Mouse (Mus musculus) heart, embryonic 16.5 days (tissue): ENCODE data around the gene Prdm1. TPM values are rescaled to one million over a fixed set of nuclear protein-coding genes. Genes with fewer than 3 reads are reported as not detected.

Source experiments
- ATAC-seq: fragments of 200-750 bp; cut with Nextera tagmentation; replicated peaks from 2 replicates; pipeline ENCODE4 v1.8.0; 2017; ENCODE audit warnings: moderate number of reproducible peaks; ENCODE audit not compliant: insufficient read depth, low FRiP score; ENCODE audit errors: extremely low read depth
- H3K27ac ChIP-seq: fragments of 300-500 bp; sonication (generic); 2 replicates; pipeline ENCODE4 v1.5.1; 2014; ENCODE audit warnings: mild to moderate bottlenecking, low read length, control low read depth, moderate library complexity
- H3K27me3 ChIP-seq: fragments of 300-500 bp; sonication (generic); 2 replicates; pipeline ENCODE4 v1.6.1; 2014; ENCODE audit warnings: low read length, mixed read lengths; ENCODE audit not compliant: control insufficient read depth, insufficient read depth
- H3K36me3 ChIP-seq: fragments of 300-500 bp; sonication (generic); 2 replicates; pipeline ENCODE4 v1.6.1; 2014; ENCODE audit not compliant: control insufficient read depth, insufficient read depth
- H3K4me1 ChIP-seq: fragments of 300-500 bp; sonication (generic); 2 replicates; pipeline ENCODE4 v1.6.1; 2014; ENCODE audit warnings: low read length, mixed read lengths; ENCODE audit not compliant: control insufficient read depth, insufficient read depth
- H3K4me2 ChIP-seq: fragments of 300-500 bp; sonication (generic); 2 replicates; pipeline ENCODE4 v1.6.1; 2014; ENCODE audit warnings: low read depth, mild to moderate bottlenecking, control low read depth, low read length
- H3K4me3 ChIP-seq: fragments of 300-500 bp; sonication (generic); 2 replicates; pipeline ENCODE4 v1.5.1; 2014; ENCODE audit warnings: mild to moderate bottlenecking, control low read depth, low read length
- H3K9ac ChIP-seq: fragments of 300-500 bp; sonication (generic); 2 replicates; pipeline ENCODE4 v1.6.1; 2014; ENCODE audit warnings: low read length, control low read depth
- H3K9me3 ChIP-seq: fragments of 300-500 bp; sonication (generic); replicated peaks from 2 replicates; pipeline ENCODE4 v1.6.1; 2016; ENCODE audit warnings: low read length; ENCODE audit not compliant: control insufficient read depth
- WGBS: fragments of 180-500 bp; shearing (Covaris S2); extraction: QIAGEN DNeasy Blood & Tissue Kit; methylation state at CpG from one replicate; pipeline ENCODE4 v1.1.7; 2014; 5-methylcytosine and 5-hydroxymethylcytosine counted together
- polyA plus RNA-seq: library from polyadenylated mRNA; unstranded; fragments of >200 nt; fragmentation: Nextera tagmentation; extraction: Ambion mirVana; gene quantifications from 2 replicates; pipeline ENCODE4 v1.2.1, GENCODE M21; 2015

Prdm1 gene
- polyA plus RNA-seq, 1 experiment from 2014 or later: 0.98 TPM

- no peak overlapping the region for H3K4me2 ChIP-seq
- 52% methylated on average over 2 of the region's 2 CpGs for WGBS
- no peak overlapping the region for H3K9ac ChIP-seq
- H3K4me3 ChIP-seq: no peak overlapping the region
- H3K27ac ChIP-seq: no peak overlapping the region
- H3K36me3 ChIP-seq: no peaks in the 10 kb centered on the region
- no peak for ATAC-seq
- H3K9me3 ChIP-seq: no peaks in the 10 kb centered on the region
- H3K4me1 ChIP-seq: peaks cover 6% of the 10 kb centered on the region
- peaks cover 10% of the 10 kb centered on the region for H3K27me3 ChIP-seq
These were observed 74.2 kb downstream of the Prdm1 start for GRCm38 (mm10) chr10:44454111-44454510.

- Histone ChIP-seq H3K4me3 (no peak overlapping the region), H3K4me1 (peaks cover 4% of the 10 kb centered on the region; the same call in 1 of the 2 replicates), H3K9ac (no peak overlapping the region), H3K9me3 (no peaks in the 10 kb centered on the region), H3K36me3 (no peaks in the 10 kb centered on the region), H3K4me2 (no peak overlapping the region), H3K27ac (no peak overlapping the region), H3K27me3 (0 out of 2 replicates have a peak, but pooled peaks cover 3% of the 10 kb centered on the region)
- ATAC-seq: no peak
- WGBS: 83% methylated on average over 2 of the region's 2 CpGs
These were observed 77.5 kb downstream of the Prdm1 start for GRCm38 (mm10) chr10:44450835-44451234.

- Histone ChIP-seq H3K36me3 (no peaks in the 10 kb centered on the region), H3K9me3 (no peaks in the 10 kb centered on the region), H3K9ac (no peak overlapping the region), H3K4me3 (no peak overlapping the region), H3K4me2 (no peak overlapping the region), H3K4me1 (peaks cover 4% of the 10 kb centered on the region; the same call in 1 of the 2 replicates), H3K27me3 (no peaks in the 10 kb centered on the region), H3K27ac (no peak overlapping the region)
- WGBS: 80% methylated on average over 13 of the region's 13 CpGs
- no peak for ATAC-seq
These were observed 78.2 kb downstream of the Prdm1 start for GRCm38 (mm10) chr10:44450108-44450507.

GRCm38 (mm10) chr10:44449666-44450065, 78.6 kb downstream of the Prdm1 start:
- Histone ChIP-seq H3K4me2 (no peak overlapping the region), H3K27me3 (no peaks in the 10 kb centered on the region), H3K9me3 (no peaks in the 10 kb centered on the region), H3K4me3 (no peak overlapping the region), H3K4me1 (peaks cover 4% of the 10 kb centered on the region; the same call in 1 of the 2 replicates), H3K27ac (no peak overlapping the region), H3K9ac (no peak overlapping the region), H3K36me3 (no peaks in the 10 kb centered on the region)
- ATAC-seq: no peak
- WGBS: 79% methylated on average over 5 of the region's 5 CpGs

- H3K27ac ChIP-seq: no peak overlapping the region
- WGBS: 21% methylated on average over 12 of the region's 12 CpGs
- ATAC-seq: no peak
- H3K9ac ChIP-seq: no peak overlapping the region; the same call in 1 of the 2 replicates
- no peaks in the 10 kb centered on the region for H3K36me3 ChIP-seq
- peaks cover 9% of the 10 kb centered on the region for H3K4me1 ChIP-seq
- peak overlapping the region; percentile 37 for H3K4me2 ChIP-seq
- H3K4me3 ChIP-seq: peak overlapping the region; percentile 26
- H3K27me3 ChIP-seq: no peaks in the 10 kb centered on the region
- H3K9me3 ChIP-seq: no peaks in the 10 kb centered on the region
These were observed 80.1 kb downstream of the Prdm1 start for GRCm38 (mm10) chr10:44448165-44448564.

- Histone ChIP-seq H3K4me1 (peaks cover 12% of the 10 kb centered on the region), H3K27me3 (no peaks in the 10 kb centered on the region; the same call in 1 of the 2 replicates), H3K4me2 (peak overlapping the region; percentile 37), H3K27ac (no peak overlapping the region), H3K36me3 (no peaks in the 10 kb centered on the region), H3K9me3 (no peaks in the 10 kb centered on the region), H3K4me3 (no peak overlapping the region), H3K9ac (no peak overlapping the region; the same call in 1 of the 2 replicates)
- WGBS: 71% methylated on average over 14 of the region's 14 CpGs
- ATAC-seq: no peak
These were observed 80.7 kb downstream of the Prdm1 start for GRCm38 (mm10) chr10:44447406-44448139.

- ATAC-seq: no peak
- no peak overlapping the region for H3K9ac ChIP-seq
- 84% methylated on average over 10 of the region's 10 CpGs for WGBS
These were observed 81.3 kb downstream of the Prdm1 start for GRCm38 (mm10) chr10:44447001-44447400.

GRCm38 (mm10) chr10:44444415-44444814, 83.9 kb downstream of the Prdm1 start:
- no peaks in the 10 kb centered on the region; the same call in 1 of the 2 replicates for H3K27me3 ChIP-seq
- H3K4me2 ChIP-seq: no peak overlapping the region
- H3K9me3 ChIP-seq: no peaks in the 10 kb centered on the region
- no peak overlapping the region for H3K4me3 ChIP-seq
- no peak overlapping the region for H3K27ac ChIP-seq
- no peaks in the 10 kb centered on the region for H3K36me3 ChIP-seq
- H3K9ac ChIP-seq: no peak overlapping the region
- WGBS: 64% methylated on average over 4 of the region's 4 CpGs
- no peak for ATAC-seq
- H3K4me1 ChIP-seq: peaks cover 12% of the 10 kb centered on the region

More at GRCm38 (mm10) chr10:44447001-44447400, 81.3 kb downstream of the Prdm1 start:
- Histone ChIP-seq H3K9me3 (no peaks in the 10 kb centered on the region), H3K4me2 (no peak overlapping the region), H3K36me3 (no peaks in the 10 kb centered on the region), H3K27ac (no peak overlapping the region), H3K4me1 (peaks cover 12% of the 10 kb centered on the region), H3K4me3 (no peak overlapping the region), H3K27me3 (no peaks in the 10 kb centered on the region; the same call in 1 of the 2 replicates)

- H3K9me3 ChIP-seq: no peaks in the 10 kb centered on the region
- H3K27me3 ChIP-seq: no peaks in the 10 kb centered on the region; the same call in 1 of the 2 replicates
- WGBS: 34% methylated on average over 12 of the region's 12 CpGs
- H3K36me3 ChIP-seq: no peaks in the 10 kb centered on the region
- no peak overlapping the region for H3K27ac ChIP-seq
- no peak overlapping the region for H3K9ac ChIP-seq
- peak overlapping the region; percentile 3; the same call in 1 of the 2 replicates for H3K4me3 ChIP-seq
- ATAC-seq: no peak
- H3K4me2 ChIP-seq: peak overlapping the region; percentile 31
- H3K4me1 ChIP-seq: peaks cover 12% of the 10 kb centered on the region
These were observed 84.6 kb downstream of the Prdm1 start for GRCm38 (mm10) chr10:44443696-44444095.
